Mouse (Mus musculus): ENCODE measurements at regions not wholly inside any gene's neighbourhood (a gene's known extent, or its start where the extent isn't known, plus 50 kb on each side); places are given as distances from the start of the nearest gene placed in this dataset.

- TF ChIP-seq CTCF (IDR thresholded peaks at IDR 0.05; ENCODE audit: borderline replicate concordance, insufficient read depth, low read length), result no peak
- TF ChIP-seq POLR2A (IDR thresholded peaks at IDR 0.05; ENCODE audit: low read depth, low read length), result no peak
Observed at GRCm38 (mm10) chr6:13982606-13983389, 111.5 kb upstream of the 2610001J05Rik start.
